Mouse (Mus musculus) inflammation-experienced regulatory T-cells, adult 16 weeks (primary cell): ENCODE results near the gene Cmtm7. TPM values are rescaled to one million over a fixed set of nuclear protein-coding genes. Genes with fewer than 3 reads are reported as not detected.

Experiments used
- polyA plus RNA-seq: library from polyadenylated mRNA; unstranded; fragments of 100-300 nt; shearing (Covaris generic); gene quantifications from one replicate; pipeline ENCODE4 v1.2.1, GENCODE M21; 2017

Gene Cmtm7
- polyA plus RNA-seq, result 149 TPM

GRCm38 (mm10) chr9:114781526-114782212 is at the start of gene Cmtm7:
Gene Cmtm7, minus strand, starts transcription at chr9:114781856.

GRCm38 (mm10) chr9:114731011-114731755 is 50.5 kb downstream of the Cmtm7 start, which contains the start of gene Cmtm6:
Gene Cmtm6, plus strand, starts transcription at chr9:114731116.

Other genes starting within 250 kb of the Cmtm7 start
- gene Trim71, start 217.5 kb downstream of the Cmtm7 start, polyA plus RNA-seq, result not detected
- gene Cnot10, start 141.7 kb downstream of the Cmtm7 start, polyA plus RNA-seq, result 69.9 TPM
- 69.4 TPM for gene Dync1li1, start 93.1 kb downstream of the Cmtm7 start, polyA plus RNA-seq
- gene Cmtm6, start 50.7 kb downstream of the Cmtm7 start, polyA plus RNA-seq, result 243 TPM
- gene Cmtm8, start 62.3 kb upstream of the Cmtm7 start, polyA plus RNA-seq, result 0.45 TPM
- gene Gpd1l, start 152.1 kb upstream of the Cmtm7 start, polyA plus RNA-seq, result 36.2 TPM
- not detected for gene Osbpl10, start 196.7 kb upstream of the Cmtm7 start, polyA plus RNA-seq
- 2,181 TPM for gene Rps27rt, start 200.9 kb upstream of the Cmtm7 start, polyA plus RNA-seq